Mouse (Mus musculus) liver, postnatal 0 days (tissue): ENCODE data around the gene Fgf9.

Source experiments
- CTCF ChIP-seq: sonication (generic); IDR thresholded peaks from 2 replicates; pipeline ENCODE4 v1.5.1; 2016; ENCODE audit warnings: antibody characterized with exemption, low read depth
- EP300 ChIP-seq: IDR thresholded peaks from 2 replicates; pipeline ENCODE4 v1.6.1; 2016; ENCODE audit warnings: antibody characterized with exemption, low read depth, mild to moderate bottlenecking

DNA sequence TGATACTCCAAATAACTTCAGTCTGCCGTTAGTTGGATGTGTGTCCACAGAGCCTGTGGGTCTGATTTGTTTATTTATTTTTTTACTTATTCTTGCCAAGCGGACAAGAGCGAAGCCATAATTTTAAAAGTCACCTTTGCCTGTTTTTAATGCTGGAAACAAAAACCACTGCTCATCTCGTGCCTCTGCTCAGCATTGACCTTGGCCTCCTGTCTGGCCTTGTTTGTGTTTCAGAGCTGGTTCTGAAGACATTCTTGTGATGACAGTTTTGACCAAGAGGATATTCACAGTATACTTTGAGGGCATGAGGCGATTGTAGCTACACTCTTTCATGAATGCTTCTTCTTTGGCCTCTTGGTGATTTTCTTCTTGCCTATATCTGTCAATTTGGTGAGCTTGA, 35.2 kb downstream of the Fgf9 start:
- TF ChIP-seq CTCF (no peak), EP300 (no peak)
